Mouse (Mus musculus) embryonic fibroblast, embryonic 13.5 days (primary cell): Measurements from ENCODE around the gene Psmb7.

Experiments
- CTCF ChIP-seq: IDR thresholded peaks from 2 replicates; pipeline ENCODE4 v1.5.1; 2011; ENCODE audit warnings: mild to moderate bottlenecking, control low read depth, low read length, moderate library complexity, borderline replicate concordance; ENCODE audit not compliant: insufficient read depth
- POLR2A ChIP-seq: IDR thresholded peaks from 2 replicates; pipeline ENCODE4 v1.6.1; 2011; ENCODE audit warnings: low read depth, mild to moderate bottlenecking, control low read depth, low read length, moderate library complexity

DNA sequence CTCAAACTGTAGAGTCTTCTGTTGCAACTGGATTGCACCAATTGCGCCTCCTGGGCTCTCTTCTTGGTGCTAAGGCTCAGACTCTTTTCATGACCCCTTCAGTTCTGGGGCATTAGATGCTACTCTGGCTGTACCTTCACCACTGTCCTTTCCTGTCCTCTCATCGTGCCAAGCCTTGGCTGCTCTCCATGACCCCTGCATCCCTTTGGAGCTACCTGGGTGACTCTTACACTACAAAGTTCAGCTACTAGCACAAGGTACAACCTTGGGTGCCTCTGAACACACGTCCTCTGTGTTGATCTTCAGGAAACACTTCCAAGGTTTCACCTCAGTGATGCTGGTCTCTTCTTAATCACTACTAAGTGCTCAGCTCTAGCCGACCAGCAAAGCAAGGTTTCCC is 81.3 kb downstream of the Psmb7 start:
- TF ChIP-seq POLR2A = no peak
- no peak for TF ChIP-seq CTCF
